Mouse (Mus musculus) lung, adult 2 months (tissue): Measurements from ENCODE around the gene Gm20388. TPM values are rescaled to one million over a fixed set of nuclear protein-coding genes. Genes with fewer than 3 reads are reported as not detected.

Experiments
- DNase-seq: peaks from one replicate; pipeline ENCODE4 v3.0.0; 2022
- H3K4me1 ChIP-seq: fragments of 200-500 bp; 2 replicates; pipeline ENCODE4 v1.6.1; 2011; ENCODE audit warnings: low read length; ENCODE audit not compliant: control insufficient read depth, insufficient read depth
- H3K4me3 ChIP-seq: fragments of 200-500 bp; replicated peaks from 2 replicates; pipeline ENCODE3; 2011; ENCODE audit warnings: low read depth, mild to moderate bottlenecking, control low read depth, low read length; ENCODE audit errors: extremely low read depth
- CTCF ChIP-seq: fragments of 200-500 bp; IDR thresholded peaks from 2 replicates; pipeline ENCODE4 v1.5.1; 2011; ENCODE audit warnings: mild to moderate bottlenecking, low read length, control low read depth; ENCODE audit not compliant: insufficient read depth
- POLR2A ChIP-seq: fragments of 200-500 bp; IDR thresholded peaks from 2 replicates; pipeline ENCODE4 v1.6.1; 2011; ENCODE audit warnings: low read depth, mild to moderate bottlenecking, control low read depth, low read length, borderline replicate concordance; ENCODE audit errors: extremely low read depth
- WGBS: fragments of 180-500 bp; shearing (Covaris S2); methylation state at CpG from one replicate; pipeline ENCODE4 v1.1.7; 2018; 5-methylcytosine and 5-hydroxymethylcytosine counted together
- polyA plus RNA-seq: library from polyadenylated mRNA; depleted of rRNA; stranded (reverse); fragments of >200 nt; gene quantifications from 2 replicates; pipeline ENCODE4 v1.2.3, GENCODE M21; 2012

Gm20388 gene
- polyA plus RNA-seq, 1 experiment: 67.8 TPM

DNA sequence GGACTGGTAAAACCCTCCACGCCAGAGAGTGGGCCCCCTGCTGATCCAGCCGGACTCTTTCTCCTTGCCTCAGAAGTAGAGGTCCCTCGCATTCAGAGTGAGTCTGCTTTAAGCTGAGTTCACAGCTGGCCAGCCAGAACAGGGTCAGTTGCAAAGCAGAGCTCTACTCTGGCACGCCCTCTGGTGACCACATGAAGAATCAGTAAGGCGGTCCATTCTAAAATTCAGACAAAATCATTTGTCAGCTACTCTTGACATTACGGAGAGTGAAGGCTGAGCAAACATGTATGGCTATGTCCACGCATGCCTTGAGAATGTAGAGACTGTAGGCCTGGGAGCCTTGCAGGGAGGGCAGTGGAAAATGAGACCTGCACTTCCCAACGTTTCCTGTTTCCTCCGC is 2459.0 kb downstream of the Gm20388 start:
- 8% methylated on average over 9 of the region's 9 CpGs for WGBS

DNA sequence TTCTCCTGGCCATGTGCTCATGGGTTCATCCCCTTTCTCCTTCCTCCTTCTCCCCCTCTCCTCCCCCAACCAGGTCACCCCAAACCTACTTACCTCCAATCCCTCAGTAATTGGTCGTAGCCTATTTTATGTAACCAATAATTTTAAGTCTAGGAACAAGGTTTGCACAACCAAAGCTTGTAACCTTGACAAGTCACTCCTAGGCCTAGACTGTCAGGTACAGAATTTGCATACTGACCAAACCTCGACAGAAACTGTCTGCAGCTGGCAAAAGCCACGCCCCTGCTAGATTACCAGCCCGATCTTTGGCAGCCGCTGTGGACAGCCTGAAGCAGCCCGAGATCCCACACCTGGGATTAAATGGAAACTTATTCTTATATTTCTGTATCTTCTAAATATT is 2461.1 kb downstream of the Gm20388 start:
- TF ChIP-seq POLR2A (no peak), CTCF (no peak)
- WGBS: 60% methylated on average over 6 of the region's 6 CpGs
- Histone ChIP-seq H3K4me1 (peaks cover 4% of the 10 kb centered on the region), H3K4me3 (no peak overlapping the region)
- no peak for DNase-seq

More for the DNA sequence above, 2459.0 kb downstream of the Gm20388 start:
- peak; percentile 85 for TF ChIP-seq CTCF
- TF ChIP-seq POLR2A: no peak
- DNase-seq: peak; percentile 68
- H3K4me3 ChIP-seq: no peak overlapping the region
- H3K4me1 ChIP-seq: peaks cover 4% of the 10 kb centered on the region

DNA sequence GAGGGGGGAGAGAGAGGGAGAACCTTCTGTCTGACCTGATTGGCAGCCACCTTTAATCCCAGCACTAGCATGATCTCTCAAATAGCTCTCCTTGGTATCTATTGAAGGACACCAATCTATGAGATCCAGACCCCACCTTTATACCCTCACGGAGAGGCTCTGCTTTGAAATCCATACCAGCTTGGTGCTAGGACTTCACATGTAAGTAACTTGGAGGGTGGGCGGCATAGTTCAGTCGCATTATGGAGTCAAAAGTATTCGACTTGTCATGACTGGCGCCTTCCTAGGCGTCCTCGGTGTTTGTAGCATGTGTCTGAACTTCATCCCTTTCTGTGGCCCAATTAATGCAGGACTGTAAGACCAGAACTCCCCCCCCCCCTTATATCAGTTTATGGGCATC is 2464.7 kb downstream of the Gm20388 start:
- Histone ChIP-seq H3K4me3 (no peak overlapping the region), H3K4me1 (peaks cover 8% of the 10 kb centered on the region; the same call in 1 of the 2 replicates)
- DNase-seq: no peak
- no peak for TF ChIP-seq POLR2A
- TF ChIP-seq CTCF: no peak
- WGBS: 92% methylated on average over 7 of the region's 7 CpGs

DNA sequence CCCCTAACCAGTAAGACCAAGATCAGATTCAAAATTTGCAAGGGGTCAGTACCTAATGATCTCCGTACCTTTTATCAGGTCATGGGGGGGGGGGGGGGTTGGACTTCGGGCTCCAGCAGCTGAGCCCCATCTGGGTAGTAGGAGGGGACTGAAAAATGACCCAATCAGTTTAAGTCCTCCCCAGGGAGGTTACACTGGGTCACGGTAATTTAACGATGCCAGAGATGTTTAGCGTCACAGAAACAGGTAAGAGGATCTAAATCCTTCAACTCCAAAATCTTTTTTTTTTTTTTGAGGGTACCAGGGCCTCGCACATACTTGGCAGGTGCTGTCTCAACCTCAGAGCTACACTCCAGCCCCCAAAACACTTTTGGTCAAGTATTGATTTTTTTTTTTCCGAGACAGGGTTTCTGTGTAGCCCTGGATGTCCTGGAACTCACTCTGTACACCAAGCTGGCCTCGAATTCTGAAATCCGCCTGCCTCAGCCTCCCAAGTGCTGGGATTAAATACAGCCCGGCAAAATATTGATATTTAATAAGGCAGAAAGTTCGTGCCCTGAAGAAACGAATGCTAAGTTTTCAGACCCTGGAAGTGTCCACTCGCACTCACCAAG is 2465.2 kb downstream of the Gm20388 start:
- Histone ChIP-seq H3K4me1 (peaks cover 8% of the 10 kb centered on the region; the same call in 1 of the 2 replicates), H3K4me3 (peak overlapping the region; percentile 55)
- WGBS: 21% methylated on average over 13 of the region's 13 CpGs
- no peak for DNase-seq
- TF ChIP-seq POLR2A (no peak), CTCF (no peak)

DNA sequence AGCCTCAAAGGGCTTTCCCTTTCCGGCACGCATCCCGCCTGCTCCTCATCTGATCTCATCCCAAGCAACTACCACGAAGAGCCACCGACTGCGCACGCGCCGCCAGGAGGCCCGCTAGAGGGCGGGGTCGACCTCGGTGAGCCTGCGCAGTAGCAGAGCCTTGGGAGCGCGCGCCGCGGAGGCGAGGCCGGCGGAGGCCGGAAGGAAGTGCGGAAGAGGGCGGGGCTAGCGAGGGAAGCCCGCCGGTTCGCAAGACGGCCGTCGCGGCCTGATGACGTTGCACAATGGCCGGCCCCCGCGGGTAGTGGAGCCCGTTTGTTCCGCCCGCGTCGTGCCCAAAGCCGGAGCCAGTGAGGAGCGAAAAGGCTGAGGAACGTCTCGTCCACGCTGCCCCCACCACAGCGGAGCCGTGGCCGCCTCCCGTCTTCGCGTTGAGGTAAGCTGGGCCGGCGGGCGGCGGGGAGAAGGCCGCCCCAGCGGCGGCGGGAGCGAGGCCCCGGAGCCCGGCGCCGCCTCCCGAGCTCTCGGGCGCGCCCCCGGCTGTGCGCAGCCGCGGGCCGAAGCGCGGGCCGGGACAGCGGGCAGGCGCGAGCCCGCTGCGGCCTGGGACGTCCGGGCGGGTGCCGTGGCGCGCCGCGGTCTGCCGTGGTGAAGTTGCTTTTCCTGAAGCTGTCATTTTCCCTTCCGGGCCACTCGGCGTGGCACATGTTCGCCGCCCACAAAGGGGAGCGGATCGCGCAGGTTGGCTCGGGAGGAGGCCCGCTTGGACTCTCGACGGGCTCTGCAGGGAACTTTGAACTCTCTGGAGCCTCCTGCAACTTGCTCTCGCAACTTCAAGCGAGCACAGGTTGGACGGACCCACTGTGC is 2466.0 kb downstream of the Gm20388 start, which contains the start of gene Zc3h18:
TSS of gene Zc3h18 (plus strand) at position 245 of the 867 bp plus-strand sequence.
- no peak for TF ChIP-seq CTCF
- peak; percentile 65 for TF ChIP-seq POLR2A
- DNase-seq: peak; percentile 98
- under 1% methylated on average over 95 of the region's 107 CpGs for WGBS

DNA sequence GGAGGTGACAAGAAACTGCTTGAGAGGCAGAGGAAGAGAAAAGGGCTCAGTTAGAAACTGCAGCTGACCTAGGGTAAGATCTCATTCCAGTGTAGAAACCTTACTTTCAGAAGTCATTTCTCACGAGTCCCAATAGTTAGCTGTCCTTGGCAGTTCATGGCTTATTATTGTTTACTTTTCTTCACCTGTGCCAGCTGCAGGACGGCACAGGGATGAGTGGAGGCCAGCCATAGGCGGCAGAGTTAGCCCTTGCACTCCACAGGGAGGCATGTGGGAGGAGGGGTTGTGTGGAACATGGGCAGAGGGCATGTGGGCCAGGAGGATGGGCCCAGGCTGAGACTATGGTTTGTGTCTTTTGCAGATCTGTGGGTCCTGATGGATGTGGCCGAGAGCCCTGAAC is 2472.4 kb downstream of the Gm20388 start:
- no peak for DNase-seq
- WGBS: 58% methylated on average over 4 of the region's 4 CpGs
- Histone ChIP-seq H3K4me3 (no peak overlapping the region), H3K4me1 (peaks cover under 1% of the 10 kb centered on the region; the same call in 1 of the 2 replicates)
- TF ChIP-seq POLR2A (no peak), CTCF (no peak)

More for the DNA sequence above, 2466.0 kb downstream of the Gm20388 start, which contains the start of gene Zc3h18:
- Histone ChIP-seq H3K4me3 (peak within 1 kb of the TSS; percentile 92), H3K4me1 (peaks cover 8% of the 10 kb centered on the region; the same call in 1 of the 2 replicates)

DNA sequence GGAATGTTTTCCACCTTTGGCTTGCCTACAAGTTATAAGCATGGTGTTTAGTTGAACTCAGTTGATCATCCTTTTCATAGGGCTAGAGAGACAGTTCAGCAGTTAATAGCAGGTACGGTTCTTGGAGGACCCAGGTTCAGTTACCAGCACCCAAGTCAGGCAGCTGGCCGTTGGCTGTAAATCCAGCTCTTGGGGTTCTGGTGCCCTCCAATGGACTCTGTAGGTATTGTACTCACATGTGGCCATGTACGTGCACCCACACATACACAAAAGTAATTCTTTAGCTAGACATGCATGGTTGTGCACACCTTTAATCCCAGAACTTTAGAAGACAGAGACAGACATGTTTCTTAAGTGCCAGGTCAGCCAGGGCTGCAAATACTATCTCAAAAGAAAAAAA is 2478.7 kb downstream of the Gm20388 start:
- Histone ChIP-seq H3K4me1 (no peaks in the 10 kb centered on the region), H3K4me3 (no peak overlapping the region)
- WGBS: 85% methylated on average over 3 of the region's 3 CpGs
- TF ChIP-seq CTCF (0 out of 2 replicates have a peak, but pooled peaks have one; percentile 6), POLR2A (no peak)
- DNase-seq: no peak

DNA sequence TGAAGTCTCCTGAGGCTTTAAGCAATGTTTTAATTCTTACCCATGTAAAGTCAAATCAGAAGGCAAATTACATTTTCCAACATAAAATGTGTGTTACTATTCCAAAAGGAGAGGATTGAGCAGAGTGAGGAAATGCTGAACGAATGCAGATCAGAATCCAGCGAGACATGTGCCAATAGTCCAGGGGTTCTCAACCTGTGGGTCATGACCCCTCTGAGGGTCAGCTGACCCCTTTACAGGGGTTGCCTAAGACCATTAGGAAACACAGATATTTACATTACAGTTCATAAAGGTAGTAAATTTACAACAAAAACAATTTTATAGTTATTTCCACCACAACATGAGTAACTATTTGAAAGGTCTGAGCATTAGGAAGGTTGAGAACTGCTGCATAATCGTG is 2480.1 kb downstream of the Gm20388 start:
- TF ChIP-seq CTCF: no peak
- TF ChIP-seq POLR2A: no peak
- WGBS: 71% methylated on average over 3 of the region's 3 CpGs

DNA sequence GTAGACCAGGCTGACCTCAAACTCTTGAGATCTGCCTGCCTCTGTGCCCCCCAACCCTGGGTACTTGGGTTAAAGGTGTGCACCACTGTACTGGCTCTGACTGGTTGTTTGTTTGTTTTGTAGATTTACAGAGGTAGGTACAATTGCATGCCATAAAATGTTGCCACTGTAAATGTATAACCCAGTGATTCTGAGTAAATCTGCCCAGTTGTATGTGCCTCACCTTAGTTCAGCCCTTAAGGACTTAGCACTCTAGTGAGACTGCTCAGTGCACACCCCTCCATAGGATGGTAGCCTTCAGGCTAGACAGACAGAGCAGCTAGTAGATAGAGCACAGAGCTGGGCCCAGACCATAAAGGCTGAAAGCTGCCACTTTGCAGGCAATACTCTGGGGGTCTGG is 2483.1 kb downstream of the Gm20388 start:
- no peak for DNase-seq
- Histone ChIP-seq H3K4me3 (no peak overlapping the region), H3K4me1 (no peaks in the 10 kb centered on the region)
- TF ChIP-seq POLR2A: no peak
- no peak for TF ChIP-seq CTCF

More for the DNA sequence above, 2480.1 kb downstream of the Gm20388 start:
- H3K4me1 ChIP-seq: no peaks in the 10 kb centered on the region
- H3K4me3 ChIP-seq: no peak overlapping the region
- DNase-seq: no peak

DNA sequence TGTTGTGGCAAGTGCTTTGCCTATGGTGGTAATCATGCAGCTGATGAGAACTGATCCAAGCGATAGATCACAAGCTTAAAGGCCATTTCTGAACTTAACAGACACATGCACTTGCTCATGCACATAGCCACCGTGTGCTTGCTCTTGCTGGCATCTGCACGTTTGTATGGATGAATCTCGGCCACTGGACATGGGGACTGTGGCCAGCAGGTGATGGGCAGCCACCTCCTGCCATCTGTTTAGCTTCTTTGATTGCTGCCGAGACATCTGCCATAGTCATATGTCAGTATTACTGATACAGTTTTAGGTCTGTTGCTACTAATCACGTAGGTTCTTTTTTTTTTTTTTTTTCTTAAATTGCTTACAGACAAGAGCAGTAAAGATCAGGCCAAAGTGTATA is 2484.7 kb downstream of the Gm20388 start:
- DNase-seq: no peak
- WGBS: 85% methylated on average over 6 of the region's 6 CpGs
- TF ChIP-seq POLR2A: no peak
- Histone ChIP-seq H3K4me1 (no peaks in the 10 kb centered on the region), H3K4me3 (no peak overlapping the region)
